8 mouse cellular contexts compared by ENCODE assay signal in genomic region chr16:57122682-57123445, GRCm38 (mm10). TPM values are rescaled to one million over a fixed set of nuclear protein-coding genes. Genes with fewer than 3 reads are reported as not detected.
A peak's percentile ranks its signal among the peaks of the same experiment; 100 is the strongest.
DNase-seq lines count a peak whose midpoint lies in the region; ATAC-seq and TF ChIP-seq lines count a peak whose summit lies in the region.

No protein-coding gene starts in this region.

- peak; percentile 6 for DNase-seq in adrenal gland, postnatal 14 days
- no peak for DNase-seq in adrenal gland, adult 8-10 months
- no peak for DNase-seq in testis, postnatal 10 days (ENCODE audit: low spot score)
- DNase-seq in liver, embryonic 11.5 days (ENCODE audit: low spot score), result no peak
- DNase-seq in stomach, postnatal 0 days (ENCODE audit: low spot score), result no peak
- DNase-seq in left cerebral cortex, adult 9 months (ENCODE audit: low spot score in 2 of 2), result no peak

- peak overlapping the region; percentile 75 for H3K4me2 ChIP-seq in liver, embryonic 11.5 days
- peak overlapping the region; percentile 77 for H3K4me2 ChIP-seq in stomach, postnatal 0 days (replicated peaks; ENCODE audit: low read depth)

- ATAC-seq in liver, embryonic 11.5 days (replicated peaks; ENCODE audit: low FRiP score), result no peak
- no peak for ATAC-seq in stomach, postnatal 0 days (ENCODE audit: low FRiP score, low TSS enrichment)
- no peak for ATAC-seq in megakaryocyte-erythroid progenitor cell, adult 5-6 weeks (replicated peaks; ENCODE audit: low FRiP score, low TSS enrichment, poor library complexity, severe bottlenecking)

- WGBS in liver, embryonic 11.5 days, result 30% methylated on average over 6 of the region's 6 CpGs
- WGBS in stomach, postnatal 0 days, result 18% methylated on average over 6 of the region's 6 CpGs

- no peaks in the 10 kb centered on the region for H3K36me3 ChIP-seq in testis, adult 2 months (ENCODE audit: control insufficient read depth, insufficient read depth, low read length)
- H3K36me3 ChIP-seq in liver, embryonic 11.5 days (ENCODE audit: control insufficient read depth, insufficient read depth, low read length), result no peaks in the 10 kb centered on the region
- H3K36me3 ChIP-seq in stomach, postnatal 0 days (ENCODE audit: control insufficient read depth, insufficient read depth, low read length), result no peaks in the 10 kb centered on the region

- H3K9ac ChIP-seq in liver, embryonic 11.5 days (ENCODE audit: low read depth, low read length), result peak overlapping the region; percentile 96
- H3K9ac ChIP-seq in stomach, postnatal 0 days (ENCODE audit: low read length), result peak overlapping the region; percentile 98

- H3K9me3 ChIP-seq in liver, embryonic 11.5 days (ENCODE audit: control insufficient read depth, low read length), result no peaks in the 10 kb centered on the region
- H3K9me3 ChIP-seq in stomach, postnatal 0 days (ENCODE audit: control insufficient read depth, low read length), result no peaks in the 10 kb centered on the region

- H3K27me3 ChIP-seq in testis, adult 2 months (ENCODE audit: control insufficient read depth, insufficient read depth, low read length), result no peaks in the 10 kb centered on the region
- H3K27me3 ChIP-seq in liver, embryonic 11.5 days (replicated peaks; ENCODE audit: control insufficient read depth, insufficient read depth, low read length), result no peaks in the 10 kb centered on the region
- no peaks in the 10 kb centered on the region for H3K27me3 ChIP-seq in stomach, postnatal 0 days (ENCODE audit: control insufficient read depth, insufficient read depth, low read length)

- no peak for TF ChIP-seq CTCF in testis, adult 2 months (IDR thresholded peaks at IDR 0.05; ENCODE audit: control insufficient read depth, insufficient read depth, insufficient replicate concordance, low read depth, low read length)
- no peak for TF ChIP-seq CTCF in stomach, postnatal 0 days (IDR thresholded peaks at IDR 0.05; ENCODE audit: low read depth)

- peak overlapping the region; percentile 94; the same call in 1 of the 2 replicates for H3K4me3 ChIP-seq in testis, adult 2 months (ENCODE audit: control insufficient read depth, low read depth, low read length)
- H3K4me3 ChIP-seq in liver, embryonic 11.5 days (ENCODE audit: low read depth, low read length), result peak overlapping the region; percentile 100
- H3K4me3 ChIP-seq in stomach, postnatal 0 days (ENCODE audit: low read depth, low read length), result peak overlapping the region; percentile 100

- H3K4me1 ChIP-seq in testis, adult 2 months (ENCODE audit: control insufficient read depth, insufficient read depth, low read length), result no peaks in the 10 kb centered on the region
- peaks cover 12% of the 10 kb centered on the region for H3K4me1 ChIP-seq in liver, embryonic 11.5 days (replicated peaks; ENCODE audit: control insufficient read depth, insufficient read depth, low read length)
- 0 out of 2 replicates have a peak, but pooled peaks cover 3% of the 10 kb centered on the region for H3K4me1 ChIP-seq in stomach, postnatal 0 days (replicated peaks; ENCODE audit: control insufficient read depth, insufficient read depth)

- no peak for TF ChIP-seq POLR2A in testis, adult 2 months (IDR thresholded peaks at IDR 0.05; ENCODE audit: control insufficient read depth, low read depth, low read length)

- H3K27ac ChIP-seq in testis, adult 2 months (ENCODE audit: control insufficient read depth, insufficient read depth, low read depth, low read length), result no peak overlapping the region
- no peak overlapping the region for H3K27ac ChIP-seq in liver, embryonic 11.5 days (ENCODE audit: low read depth, low read length)
- H3K27ac ChIP-seq in stomach, postnatal 0 days (replicated peaks), result peak overlapping the region; percentile 97; the same call in 1 of the 2 replicates

- no peak for TF ChIP-seq EP300 in stomach, postnatal 0 days (optimal IDR thresholded peaks at IDR 0.05)

RNA-seq across cellular contexts. Expression of gene Tomm70a, which starts 1.4 kb away (rescaled TPM):
- 61.4 and 66.0 TPM in 2 replicates for total RNA-seq in adrenal gland, postnatal 14 days (2021)
- total RNA-seq in adrenal gland, adult 8-10 months (2022), result 10 to 100 TPM; 50.4 to 54.6 (median 52.8) TPM
- polyA plus RNA-seq in testis, adult 2 months (2012; rRNA removed), result 20.7 and 24.1 TPM in 2 replicates
- 66.9 and 76.4 TPM in 2 replicates for polyA plus RNA-seq in liver, embryonic 11.5 days (2014; fragmentation: Nextera tagmentation; extraction: Ambion mirVana)
- polyA plus RNA-seq in stomach, postnatal 0 days (2015; fragmentation: Nextera tagmentation; extraction: Ambion mirVana), result 26.5 and 27.2 TPM in 2 replicates
- total RNA-seq in megakaryocyte-erythroid progenitor cell, adult 5-6 weeks (2014; fragmentation: Nextera tagmentation), result 68.5 and 81.7 TPM in 2 replicates
- total RNA-seq in megakaryocyte-erythroid progenitor cell, adult 5-6 weeks (2017), result 75.8 and 84.1 TPM in 2 replicates

RNA-seq across cellular contexts. Expression of gene Nit2, which starts 44.3 kb away (rescaled TPM):
- 72.4 and 79.7 TPM in 2 replicates for total RNA-seq in adrenal gland, postnatal 14 days (2021)
- 10 to 100 TPM; 39.7 to 43.5 (median 40.9) TPM for total RNA-seq in adrenal gland, adult 8-10 months (2022)
- polyA plus RNA-seq in testis, adult 2 months (2012; rRNA removed), result 6.0 and 6.1 TPM in 2 replicates
- 65.9 and 72.1 TPM in 2 replicates for polyA plus RNA-seq in liver, embryonic 11.5 days (2014; fragmentation: Nextera tagmentation; extraction: Ambion mirVana)
- 40.2 and 41.3 TPM in 2 replicates for polyA plus RNA-seq in stomach, postnatal 0 days (2015; fragmentation: Nextera tagmentation; extraction: Ambion mirVana)
- 35.5 and 43.3 TPM in 2 replicates for total RNA-seq in megakaryocyte-erythroid progenitor cell, adult 5-6 weeks (2014; fragmentation: Nextera tagmentation)
- 37.1 and 44.1 TPM in 2 replicates for total RNA-seq in megakaryocyte-erythroid progenitor cell, adult 5-6 weeks (2017)

RNA-seq across cellular contexts. Expression of gene Tmem45a2, which starts 51.7 kb away (rescaled TPM):
- total RNA-seq in adrenal gland, postnatal 14 days (2021), result 0.11 TPM in 1 of 2 replicates, not detected in the other
- total RNA-seq in adrenal gland, adult 8-10 months (2022), result not detected
- polyA plus RNA-seq in testis, adult 2 months (2012; rRNA removed), result 1.2 and 1.7 TPM in 2 replicates
- polyA plus RNA-seq in liver, embryonic 11.5 days (2014; fragmentation: Nextera tagmentation; extraction: Ambion mirVana), result not detected in 2 replicates
- polyA plus RNA-seq in stomach, postnatal 0 days (2015; fragmentation: Nextera tagmentation; extraction: Ambion mirVana), result 30.4 and 31.5 TPM in 2 replicates
- total RNA-seq in megakaryocyte-erythroid progenitor cell, adult 5-6 weeks (2014; fragmentation: Nextera tagmentation), result not detected in 2 replicates
- not detected in 2 replicates for total RNA-seq in megakaryocyte-erythroid progenitor cell, adult 5-6 weeks (2017)
